Mouse (Mus musculus): ENCODE results near the gene Rhbdd3. TPM values are rescaled to one million over a fixed set of nuclear protein-coding genes. Genes with fewer than 3 reads are reported as not detected.

Gene Rhbdd3
- polyA plus RNA-seq, 1 experiment from 2014 or later = 17.1 TPM

DNA sequence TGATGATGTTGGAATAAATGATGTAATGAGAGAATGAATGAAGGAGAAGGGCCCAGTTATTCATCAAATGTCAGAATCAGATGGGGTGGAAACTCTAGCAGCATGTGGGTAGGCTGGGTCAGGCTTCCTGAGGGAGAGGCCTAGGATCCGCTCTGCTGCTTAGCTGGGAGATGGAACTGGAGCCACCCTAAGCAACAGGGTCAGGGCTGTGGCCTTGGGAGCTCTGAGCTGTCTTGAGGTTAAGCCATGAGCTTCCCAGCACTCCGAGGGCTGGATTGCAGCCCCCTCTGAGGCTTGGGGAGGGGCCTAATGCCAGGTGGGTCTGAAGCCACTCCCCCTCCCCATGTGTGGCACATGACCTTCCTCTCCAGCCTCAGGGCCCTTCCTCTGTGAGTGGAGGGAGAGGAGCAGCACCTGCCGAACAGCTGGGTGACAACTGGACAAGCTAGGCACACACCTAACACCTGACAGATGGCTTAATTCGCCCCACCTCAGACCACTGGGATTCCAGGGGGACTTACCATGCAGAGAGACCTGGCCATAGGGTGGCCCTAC is 31.5 kb downstream of the Rhbdd3 start:
- Histone ChIP-seq H3K9me3 (ENCODE audit: control insufficient read depth) (no peaks in the 10 kb centered on the region), H3K9ac (ENCODE audit: low read depth, low read length) (no peak overlapping the region), H3K4me3 (ENCODE audit: low read depth, low read length) (no peak overlapping the region), H3K27ac (ENCODE audit: low read depth, low read length) (no peak overlapping the region), H3K4me2 (replicated peaks; ENCODE audit: low read depth) (no peak overlapping the region), H3K27me3 (replicated peaks; ENCODE audit: control insufficient read depth, insufficient read depth, low read length) (no peaks in the 10 kb centered on the region), H3K36me3 (ENCODE audit: control insufficient read depth, insufficient read depth) (peaks cover 5% of the 10 kb centered on the region; the same call in 1 of the 2 replicates), H3K4me1 (replicated peaks; ENCODE audit: control insufficient read depth, insufficient read depth, low read length) (no peaks in the 10 kb centered on the region)
- 74% methylated on average over 4 of the region's 4 CpGs for WGBS
- TF ChIP-seq CTCF (IDR thresholded peaks at IDR 0.05; ENCODE audit: low read depth) = no peak
- ATAC-seq = no peak

DNA sequence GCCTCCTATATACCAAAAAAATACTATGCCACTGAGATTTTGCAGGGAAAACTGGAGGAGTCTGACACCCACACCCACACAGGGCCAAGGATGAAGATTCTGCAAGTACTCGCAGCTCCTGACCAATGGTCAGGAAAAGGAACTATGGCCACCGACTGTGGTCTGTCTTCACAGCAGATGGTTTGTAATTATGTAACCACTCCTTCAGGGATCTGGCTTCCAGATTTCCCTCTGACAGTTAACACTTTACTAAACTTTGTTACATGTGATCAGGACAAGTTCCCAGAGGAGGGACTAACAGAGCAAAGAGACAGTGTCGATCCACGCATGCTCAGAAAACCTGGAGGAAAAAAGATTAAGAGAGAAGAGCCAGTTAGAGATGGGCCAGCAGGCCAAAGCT is 34.0 kb downstream of the Rhbdd3 start:
- Histone ChIP-seq H3K27ac (ENCODE audit: low read depth, low read length) (no peak overlapping the region), H3K4me3 (ENCODE audit: low read depth, low read length) (no peak overlapping the region), H3K9me3 (ENCODE audit: control insufficient read depth) (no peaks in the 10 kb centered on the region), H3K27me3 (replicated peaks; ENCODE audit: control insufficient read depth, insufficient read depth, low read length) (no peaks in the 10 kb centered on the region), H3K4me1 (replicated peaks; ENCODE audit: control insufficient read depth, insufficient read depth, low read length) (no peaks in the 10 kb centered on the region), H3K4me2 (replicated peaks; ENCODE audit: low read depth) (no peak overlapping the region), H3K9ac (ENCODE audit: low read depth, low read length) (no peak overlapping the region), H3K36me3 (ENCODE audit: control insufficient read depth, insufficient read depth) (peaks cover 9% of the 10 kb centered on the region; the same call in 1 of the 2 replicates)
- no peak for TF ChIP-seq CTCF (IDR thresholded peaks at IDR 0.05; ENCODE audit: low read depth)
- WGBS = 68% methylated on average over 4 of the region's 4 CpGs
- no peak for ATAC-seq

DNA sequence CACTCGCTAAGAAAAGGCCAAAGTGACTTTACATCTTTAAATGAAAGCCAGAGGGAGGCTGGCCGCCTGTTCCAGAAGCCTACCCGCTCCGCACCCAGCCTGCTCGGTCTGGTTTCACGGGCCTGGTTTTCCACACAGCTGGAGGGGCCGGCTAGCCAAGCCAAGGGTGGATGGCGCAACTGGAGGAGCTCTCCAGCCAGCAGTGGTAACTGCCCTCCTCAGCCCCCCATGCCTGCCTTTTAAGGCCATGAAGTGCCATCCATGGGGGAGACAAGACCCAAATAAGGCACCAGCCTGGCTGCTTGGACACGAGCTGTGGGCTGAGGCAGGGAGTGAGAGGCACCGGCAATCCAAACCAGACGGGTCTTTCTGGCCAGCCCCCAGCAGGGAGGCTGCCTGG is 37.2 kb downstream of the Rhbdd3 start:
- WGBS = 70% methylated on average over 11 of the region's 11 CpGs
- H3K4me3 ChIP-seq (ENCODE audit: low read depth, low read length) = no peak overlapping the region
- no peaks in the 10 kb centered on the region for H3K27me3 ChIP-seq (replicated peaks; ENCODE audit: control insufficient read depth, insufficient read depth, low read length)
- no peak overlapping the region for H3K4me2 ChIP-seq (replicated peaks; ENCODE audit: low read depth)
- H3K9ac ChIP-seq (ENCODE audit: low read depth, low read length) = no peak overlapping the region
- peak overlapping the region; percentile 16; the same call in 1 of the 2 replicates for H3K27ac ChIP-seq (ENCODE audit: low read depth, low read length)
- no peaks in the 10 kb centered on the region for H3K9me3 ChIP-seq (ENCODE audit: control insufficient read depth)
- no peak for ATAC-seq
- peaks cover 4% of the 10 kb centered on the region; the same call in 1 of the 2 replicates for H3K36me3 ChIP-seq (ENCODE audit: control insufficient read depth, insufficient read depth)
- no peak for TF ChIP-seq CTCF (IDR thresholded peaks at IDR 0.05; ENCODE audit: low read depth)
- no peaks in the 10 kb centered on the region for H3K4me1 ChIP-seq (replicated peaks; ENCODE audit: control insufficient read depth, insufficient read depth, low read length)

DNA sequence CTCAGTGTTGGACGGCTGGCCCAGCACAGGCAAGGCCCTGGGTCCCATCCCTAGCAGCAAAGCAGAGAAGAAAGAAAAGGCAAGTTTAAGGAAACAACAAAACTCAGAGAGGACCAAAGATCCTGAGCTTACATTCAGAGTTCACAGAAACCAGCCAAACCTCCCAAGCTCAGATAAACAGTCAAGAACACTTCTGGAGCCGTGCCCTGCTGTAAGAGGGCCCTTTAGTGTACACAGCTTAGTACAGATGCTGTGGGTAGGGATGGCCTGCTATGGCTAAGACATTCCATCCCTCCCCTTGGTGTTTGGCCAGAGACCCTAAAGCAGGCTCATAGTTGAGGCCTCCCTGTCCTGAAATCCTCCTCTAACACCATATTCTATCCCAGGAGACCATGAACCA is 39.9 kb downstream of the Rhbdd3 start:
- Histone ChIP-seq H3K27me3 (replicated peaks; ENCODE audit: control insufficient read depth, insufficient read depth, low read length) (no peaks in the 10 kb centered on the region), H3K4me3 (ENCODE audit: low read depth, low read length) (no peak overlapping the region), H3K4me2 (replicated peaks; ENCODE audit: low read depth) (no peak overlapping the region), H3K36me3 (ENCODE audit: control insufficient read depth, insufficient read depth) (peaks cover 4% of the 10 kb centered on the region; the same call in 1 of the 2 replicates), H3K27ac (ENCODE audit: low read depth, low read length) (no peak overlapping the region), H3K9me3 (ENCODE audit: control insufficient read depth) (no peaks in the 10 kb centered on the region), H3K9ac (ENCODE audit: low read depth, low read length) (no peak overlapping the region), H3K4me1 (replicated peaks; ENCODE audit: control insufficient read depth, insufficient read depth, low read length) (no peaks in the 10 kb centered on the region)
- no peak for ATAC-seq
- WGBS = 49% methylated on average over 2 of the region's 2 CpGs
- TF ChIP-seq CTCF (IDR thresholded peaks at IDR 0.05; ENCODE audit: low read depth) = no peak

DNA sequence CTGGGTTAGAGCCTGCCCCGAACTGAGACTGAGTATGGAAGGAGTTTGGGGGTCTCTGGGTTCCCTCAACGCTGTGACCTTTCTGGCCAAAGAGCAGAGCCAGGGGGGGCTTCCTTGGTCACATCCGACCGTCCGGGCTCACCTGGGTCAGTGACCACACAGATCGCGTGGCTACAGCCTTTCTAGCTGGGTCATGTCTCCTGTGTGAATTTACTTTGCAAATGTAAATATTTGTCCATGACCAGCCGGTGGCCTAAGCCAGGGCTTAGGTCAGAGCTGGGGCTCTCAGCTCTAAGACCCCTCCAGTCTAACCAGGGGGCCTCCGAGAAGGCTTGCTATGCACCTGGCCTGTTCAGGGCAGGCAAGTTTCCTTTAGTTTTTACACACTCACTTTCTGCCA is 40.6 kb downstream of the Rhbdd3 start:
- H3K9ac ChIP-seq (ENCODE audit: low read depth, low read length) = no peak overlapping the region
- 0 out of 2 replicates have a peak, but pooled peaks cover under 1% of the 10 kb centered on the region for H3K4me1 ChIP-seq (replicated peaks; ENCODE audit: control insufficient read depth, insufficient read depth, low read length)
- no peak for ATAC-seq
- WGBS = 59% methylated on average over 9 of the region's 9 CpGs
- no peak for TF ChIP-seq CTCF (IDR thresholded peaks at IDR 0.05; ENCODE audit: low read depth)
- H3K9me3 ChIP-seq (ENCODE audit: control insufficient read depth) = no peaks in the 10 kb centered on the region
- peaks cover 4% of the 10 kb centered on the region; the same call in 1 of the 2 replicates for H3K36me3 ChIP-seq (ENCODE audit: control insufficient read depth, insufficient read depth)
- no peak overlapping the region for H3K4me3 ChIP-seq (ENCODE audit: low read depth, low read length)
- no peaks in the 10 kb centered on the region for H3K27me3 ChIP-seq (replicated peaks; ENCODE audit: control insufficient read depth, insufficient read depth, low read length)
- H3K4me2 ChIP-seq (replicated peaks; ENCODE audit: low read depth) = no peak overlapping the region
- H3K27ac ChIP-seq (ENCODE audit: low read depth, low read length) = no peak overlapping the region

DNA sequence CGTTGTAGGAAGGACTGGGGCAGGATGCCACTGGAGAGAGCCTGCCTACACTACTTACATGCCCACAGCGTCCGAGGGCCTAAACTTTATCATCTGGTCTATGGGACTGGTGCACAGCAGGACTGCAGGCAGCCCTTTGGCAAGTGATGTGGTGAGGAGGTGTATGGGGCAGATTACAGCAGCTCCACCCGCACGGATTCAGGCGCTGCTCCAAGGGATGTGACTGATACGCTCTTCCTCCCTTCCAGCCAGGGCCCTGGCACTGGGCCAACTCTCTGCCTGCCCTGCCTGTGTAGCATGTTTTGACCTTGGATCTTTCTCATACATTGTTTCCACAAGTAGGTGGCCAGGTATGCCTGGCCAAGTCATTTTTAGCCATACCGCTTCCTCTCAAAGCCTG is 41.9 kb downstream of the Rhbdd3 start:
- peak; percentile 45 for ATAC-seq
- 0 out of 2 replicates have a peak, but pooled peaks cover 5% of the 10 kb centered on the region for H3K4me1 ChIP-seq (replicated peaks; ENCODE audit: control insufficient read depth, insufficient read depth, low read length)
- peaks cover 4% of the 10 kb centered on the region; the same call in 1 of the 2 replicates for H3K36me3 ChIP-seq (ENCODE audit: control insufficient read depth, insufficient read depth)
- H3K4me2 ChIP-seq (replicated peaks; ENCODE audit: low read depth) = 0 out of 2 replicates have a peak overlapping the region, but pooled peaks have one; percentile 13
- no peaks in the 10 kb centered on the region for H3K27me3 ChIP-seq (replicated peaks; ENCODE audit: control insufficient read depth, insufficient read depth, low read length)
- no peaks in the 10 kb centered on the region for H3K9me3 ChIP-seq (ENCODE audit: control insufficient read depth)
- H3K4me3 ChIP-seq (ENCODE audit: low read depth, low read length) = no peak overlapping the region
- WGBS = 20% methylated on average over 8 of the region's 8 CpGs
- TF ChIP-seq CTCF (IDR thresholded peaks at IDR 0.05; ENCODE audit: low read depth) = no peak
- no peak overlapping the region for H3K27ac ChIP-seq (ENCODE audit: low read depth, low read length)
- H3K9ac ChIP-seq (ENCODE audit: low read depth, low read length) = no peak overlapping the region
